Mouse (Mus musculus) liver, embryonic 12.5 days (tissue): ENCODE results near the gene Grin3b. TPM values are rescaled to one million over a fixed set of nuclear protein-coding genes. Genes with fewer than 3 reads are reported as not detected.

ENCODE experiments used
- ATAC-seq: fragments of 200-750 bp; cut with Nextera tagmentation; 2 replicates; pipeline ENCODE4 v1.8.0; 2017; ENCODE audit warnings: moderate number of reproducible peaks, mild to moderate bottlenecking, moderate library complexity
- H3K27ac ChIP-seq: fragments of 300-500 bp; sonication (generic); 2 replicates; pipeline ENCODE4 v1.5.1; 2016; ENCODE audit warnings: mild to moderate bottlenecking
- H3K27me3 ChIP-seq: fragments of 300-500 bp; sonication (generic); replicated peaks from 2 replicates; pipeline ENCODE4 v1.6.1; 2016; ENCODE audit warnings: mild to moderate bottlenecking, moderate library complexity
- H3K36me3 ChIP-seq: fragments of 300-500 bp; sonication (generic); 2 replicates; pipeline ENCODE4 v1.6.1; 2016; ENCODE audit warnings: mild to moderate bottlenecking, moderate library complexity
- H3K4me1 ChIP-seq: fragments of 300-500 bp; sonication (generic); 2 replicates; pipeline ENCODE4 v1.6.1; 2016
- H3K4me2 ChIP-seq: fragments of 300-500 bp; sonication (generic); 2 replicates; pipeline ENCODE4 v1.6.1; 2016; ENCODE audit warnings: mild to moderate bottlenecking, moderate library complexity
- H3K4me3 ChIP-seq: fragments of 300-500 bp; sonication (generic); 2 replicates; pipeline ENCODE4 v1.5.1; 2016; ENCODE audit warnings: mild to moderate bottlenecking, moderate library complexity
- H3K9ac ChIP-seq: fragments of 300-500 bp; sonication (generic); 2 replicates; pipeline ENCODE4 v1.6.1; 2016; ENCODE audit warnings: mild to moderate bottlenecking, moderate library complexity
- H3K9me3 ChIP-seq: fragments of 300-500 bp; sonication (generic); replicated peaks from 2 replicates; pipeline ENCODE4 v1.6.1; 2016; ENCODE audit warnings: mild to moderate bottlenecking, moderate library complexity
- WGBS: fragments of 180-500 bp; shearing (Covaris S2); methylation state at CpG from one replicate; pipeline ENCODE4 v1.1.7; 2016; ENCODE audit not compliant: insufficient replicate concordance; 5-methylcytosine and 5-hydroxymethylcytosine counted together
- polyA plus RNA-seq: library from polyadenylated mRNA; unstranded; fragments of >200 nt; fragmentation: Nextera tagmentation; extraction: Ambion mirVana; gene quantifications from 2 replicates; pipeline ENCODE4 v1.2.1, GENCODE M21; 2016

Grin3b gene
- polyA plus RNA-seq, 1 experiment from 2014 or later = 0.14 TPM

- peaks cover 69% of the 10 kb centered on the region for H3K4me1 ChIP-seq
- H3K4me2 ChIP-seq = no peak overlapping the region
- H3K9ac ChIP-seq = no peak overlapping the region
- H3K27ac ChIP-seq = no peak overlapping the region
- no peak for ATAC-seq
- peaks cover 69% of the 10 kb centered on the region for H3K36me3 ChIP-seq
- no peaks in the 10 kb centered on the region for H3K27me3 ChIP-seq
- H3K4me3 ChIP-seq = no peak overlapping the region
- H3K9me3 ChIP-seq = no peaks in the 10 kb centered on the region
- 87% methylated on average over 12 of the region's 12 CpGs for WGBS
These were observed 51.6 kb downstream of the Grin3b start for GRCm38 (mm10) chr10:80022164-80022563.

- Histone ChIP-seq H3K4me3 (no peak overlapping the region), H3K9me3 (no peaks in the 10 kb centered on the region), H3K27me3 (no peaks in the 10 kb centered on the region), H3K4me2 (no peak overlapping the region), H3K36me3 (peaks cover 75% of the 10 kb centered on the region), H3K9ac (no peak overlapping the region), H3K4me1 (peaks cover 69% of the 10 kb centered on the region), H3K27ac (no peak overlapping the region)
- 84% methylated on average over 8 of the region's 8 CpGs for WGBS
- no peak for ATAC-seq
These were observed 52.3 kb downstream of the Grin3b start for GRCm38 (mm10) chr10:80022806-80023205.

GRCm38 (mm10) chr10:80023758-80024157, 53.2 kb downstream of the Grin3b start:
- Histone ChIP-seq H3K27ac (peak overlapping the region; percentile 43; the same call in 1 of the 2 replicates), H3K9me3 (no peaks in the 10 kb centered on the region), H3K27me3 (no peaks in the 10 kb centered on the region), H3K4me1 (peaks cover 72% of the 10 kb centered on the region), H3K4me2 (no peak overlapping the region), H3K9ac (no peak overlapping the region), H3K4me3 (no peak overlapping the region), H3K36me3 (peaks cover 85% of the 10 kb centered on the region)
- 79% methylated on average over 5 of the region's 5 CpGs for WGBS
- ATAC-seq = no peak

GRCm38 (mm10) chr10:80024229-80025043, 53.9 kb downstream of the Grin3b start:
- WGBS = 76% methylated on average over 15 of the region's 15 CpGs
- Histone ChIP-seq H3K9me3 (no peaks in the 10 kb centered on the region), H3K4me3 (no peak overlapping the region), H3K36me3 (peaks cover 92% of the 10 kb centered on the region), H3K27ac (peak overlapping the region; percentile 43), H3K9ac (no peak overlapping the region; the same call in 1 of the 2 replicates), H3K4me1 (peaks cover 65% of the 10 kb centered on the region), H3K4me2 (no peak overlapping the region), H3K27me3 (no peaks in the 10 kb centered on the region)
- no peak for ATAC-seq

- no peak overlapping the region for H3K4me2 ChIP-seq
- no peak for ATAC-seq
- H3K27me3 ChIP-seq = no peaks in the 10 kb centered on the region
- H3K9me3 ChIP-seq = no peaks in the 10 kb centered on the region
- no peak overlapping the region for H3K9ac ChIP-seq
- peaks cover 60% of the 10 kb centered on the region for H3K4me1 ChIP-seq
- H3K27ac ChIP-seq = peak overlapping the region; percentile 20; the same call in 1 of the 2 replicates
- H3K4me3 ChIP-seq = no peak overlapping the region
- WGBS = 53% methylated on average over 4 of the region's 4 CpGs
- peaks cover 93% of the 10 kb centered on the region for H3K36me3 ChIP-seq
These were observed 54.5 kb downstream of the Grin3b start for GRCm38 (mm10) chr10:80025044-80025347.

GRCm38 (mm10) chr10:80025463-80025862, 54.9 kb downstream of the Grin3b start:
- WGBS = 80% methylated on average over 10 of the region's 10 CpGs
- H3K27ac ChIP-seq = peak overlapping the region; percentile 36; the same call in 1 of the 2 replicates
- no peaks in the 10 kb centered on the region for H3K9me3 ChIP-seq
- H3K9ac ChIP-seq = peak overlapping the region; percentile 2; the same call in 1 of the 2 replicates
- no peak for ATAC-seq
- peaks cover 55% of the 10 kb centered on the region for H3K4me1 ChIP-seq
- H3K27me3 ChIP-seq = no peaks in the 10 kb centered on the region
- H3K4me2 ChIP-seq = no peak overlapping the region
- no peak overlapping the region for H3K4me3 ChIP-seq
- peaks cover 93% of the 10 kb centered on the region for H3K36me3 ChIP-seq

- Histone ChIP-seq H3K9ac (peak overlapping the region; percentile 2; the same call in 1 of the 2 replicates), H3K27me3 (no peaks in the 10 kb centered on the region), H3K4me3 (no peak overlapping the region), H3K36me3 (peaks cover 93% of the 10 kb centered on the region), H3K27ac (peak overlapping the region; percentile 36; the same call in 1 of the 2 replicates), H3K9me3 (no peaks in the 10 kb centered on the region), H3K4me2 (no peak overlapping the region), H3K4me1 (peaks cover 55% of the 10 kb centered on the region)
- 59% methylated on average over 12 of the region's 12 CpGs for WGBS
- peak; percentile 44 for ATAC-seq
These were observed 55.4 kb downstream of the Grin3b start for GRCm38 (mm10) chr10:80025889-80026288.

Other genes starting within 250 kb of the Grin3b start
- 28.3 and 30.1 TPM in 2 replicates for gene Polrmt, start 224.1 kb upstream of the Grin3b start, polyA plus RNA-seq
- 0.11 and 0.13 TPM in 2 replicates for gene Fgf22, start 215.6 kb upstream of the Grin3b start, polyA plus RNA-seq
- 79.6 and 80.4 TPM in 2 replicates for gene Rnf126, start 203.8 kb upstream of the Grin3b start, polyA plus RNA-seq
- gene Fstl3, start 193.4 kb upstream of the Grin3b start, polyA plus RNA-seq = 0.80 and 0.98 TPM in 2 replicates
- gene Prss57, start 179.8 kb upstream of the Grin3b start, polyA plus RNA-seq = 1.4 and 2.2 TPM in 2 replicates
- gene Palm, start 177.1 kb upstream of the Grin3b start, polyA plus RNA-seq = 12.4 and 13.2 TPM in 2 replicates
- 0.49 and 0.54 TPM in 2 replicates for gene Misp, start 149.7 kb upstream of the Grin3b start, polyA plus RNA-seq
- gene Ptbp1, start 116.3 kb upstream of the Grin3b start, polyA plus RNA-seq = 207 and 211 TPM in 2 replicates
- 38.4 and 38.6 TPM in 2 replicates for gene Prtn3, start 96.2 kb upstream of the Grin3b start, polyA plus RNA-seq
- gene Plppr3, start 96.1 kb upstream of the Grin3b start, polyA plus RNA-seq = 8.2 and 10.0 TPM in 2 replicates
- gene Elane, start 84.5 kb upstream of the Grin3b start, polyA plus RNA-seq = 12.1 and 15.4 TPM in 2 replicates
- not detected in 2 replicates for gene Cfd, start 79.9 kb upstream of the Grin3b start, polyA plus RNA-seq
- 26.6 and 27.4 TPM in 2 replicates for gene Med16, start 61.8 kb upstream of the Grin3b start, polyA plus RNA-seq
- gene Gm26602, start 59.9 kb upstream of the Grin3b start, polyA plus RNA-seq = 0.98 and 11.0 TPM in 2 replicates
- gene Kiss1r, start 53.7 kb upstream of the Grin3b start, polyA plus RNA-seq = 0.35 and 0.43 TPM in 2 replicates
- gene R3hdm4, start 49.5 kb upstream of the Grin3b start, polyA plus RNA-seq = 67.5 and 74.1 TPM in 2 replicates
- gene Arid3a, start 43.7 kb upstream of the Grin3b start, polyA plus RNA-seq = 5.6 and 6.4 TPM in 2 replicates
- gene Wdr18, start 10.6 kb upstream of the Grin3b start, polyA plus RNA-seq = 99.9 and 114 TPM in 2 replicates
- gene Tmem259, start 13.6 kb downstream of the Grin3b start, polyA plus RNA-seq = 17.2 and 17.5 TPM in 2 replicates
- 68.2 and 75.4 TPM in 2 replicates for gene Cnn2, start 17.9 kb downstream of the Grin3b start, polyA plus RNA-seq
- 10.5 and 12.1 TPM in 2 replicates for gene Abca7, start 25.8 kb downstream of the Grin3b start, polyA plus RNA-seq
- 22.3 and 22.8 TPM in 2 replicates for gene Arhgap45, start 45.9 kb downstream of the Grin3b start, polyA plus RNA-seq
- 142 and 147 TPM in 2 replicates for gene Polr2e, start 69.1 kb downstream of the Grin3b start, polyA plus RNA-seq
- gene Gpx4, start 76.5 kb downstream of the Grin3b start, polyA plus RNA-seq = 682 and 685 TPM in 2 replicates
- gene Sbno2, start 134.9 kb downstream of the Grin3b start, polyA plus RNA-seq = 15.0 and 15.4 TPM in 2 replicates
- 18.6 and 19.8 TPM in 2 replicates for gene Stk11, start 145.1 kb downstream of the Grin3b start, polyA plus RNA-seq
- 393 and 419 TPM in 2 replicates for gene Atp5d, start 167.9 kb downstream of the Grin3b start, polyA plus RNA-seq
- gene Cbarp, start 170.1 kb downstream of the Grin3b start, polyA plus RNA-seq = 0.94 and 0.96 TPM in 2 replicates
- 5.7 and 6.3 TPM in 2 replicates for gene Midn, start 177.6 kb downstream of the Grin3b start, polyA plus RNA-seq
- gene Cirbp, start 195.3 kb downstream of the Grin3b start, polyA plus RNA-seq = 22.1 and 27.3 TPM in 2 replicates
- 14.0 and 16.4 TPM in 2 replicates for gene 1600002K03Rik, start 202.2 kb downstream of the Grin3b start, polyA plus RNA-seq
- gene Efna2, start 208.8 kb downstream of the Grin3b start, polyA plus RNA-seq = 3.1 and 3.4 TPM in 2 replicates